Mouse (Mus musculus): ENCODE data around the gene Wfdc17. TPM values are rescaled to one million over a fixed set of nuclear protein-coding genes. Genes with fewer than 3 reads are reported as not detected.

Gene Wfdc17
- polyA plus RNA-seq, 1 experiment from 2014 or later, result not detected

DNA sequence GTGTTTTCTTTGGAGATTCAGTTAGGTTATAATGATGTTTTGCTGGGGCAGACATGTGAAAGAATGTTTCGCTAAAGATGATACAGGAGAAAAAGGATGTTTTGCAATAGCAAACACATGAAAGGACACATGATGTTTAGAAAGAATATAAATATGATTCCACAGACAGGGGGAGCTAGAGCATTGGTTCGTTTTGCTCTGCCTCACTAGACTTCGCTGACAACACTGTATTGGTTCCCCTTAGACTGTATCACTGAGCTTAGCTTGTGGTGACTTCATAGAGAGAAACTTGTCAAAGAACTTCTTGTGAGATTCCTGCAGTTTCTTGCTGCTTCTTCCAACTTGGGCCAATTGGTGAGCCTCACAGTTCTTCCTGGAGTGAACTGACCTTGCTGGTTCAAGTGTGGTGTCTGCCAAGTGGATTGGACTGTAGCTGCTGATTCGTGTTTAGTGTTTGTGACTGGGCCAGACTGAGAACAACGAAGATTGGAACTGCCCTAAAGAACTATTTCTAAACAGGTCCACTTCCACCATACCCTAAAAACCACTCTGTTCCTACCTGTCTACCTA is 29.4 kb downstream of the Wfdc17 start:
- Histone ChIP-seq H3K9ac (ENCODE audit: low read length) (no peak overlapping the region), H3K4me2 (ENCODE audit: low read depth, severe bottlenecking) (no peak overlapping the region), H3K9me3 (ENCODE audit: control insufficient read depth, low read length) (no peaks in the 10 kb centered on the region), H3K27me3 (ENCODE audit: control insufficient read depth, insufficient read depth, low read length) (no peaks in the 10 kb centered on the region), H3K4me3 (ENCODE audit: low read depth, low read length) (no peak overlapping the region), H3K36me3 (ENCODE audit: control insufficient read depth, insufficient read depth, low read length) (no peaks in the 10 kb centered on the region), H3K4me1 (ENCODE audit: control insufficient read depth, insufficient read depth, low read length) (no peaks in the 10 kb centered on the region), H3K27ac (replicated peaks; ENCODE audit: low read depth, low read length) (no peak overlapping the region)
- DNase-seq (ENCODE audit: low spot score) (no peak), ATAC-seq (ENCODE audit: insufficient number of reproducible peaks, low FRiP score, low TSS enrichment, low read depth) (no peak)
- 80% methylated on average over 5 of the region's 5 CpGs for WGBS

DNA sequence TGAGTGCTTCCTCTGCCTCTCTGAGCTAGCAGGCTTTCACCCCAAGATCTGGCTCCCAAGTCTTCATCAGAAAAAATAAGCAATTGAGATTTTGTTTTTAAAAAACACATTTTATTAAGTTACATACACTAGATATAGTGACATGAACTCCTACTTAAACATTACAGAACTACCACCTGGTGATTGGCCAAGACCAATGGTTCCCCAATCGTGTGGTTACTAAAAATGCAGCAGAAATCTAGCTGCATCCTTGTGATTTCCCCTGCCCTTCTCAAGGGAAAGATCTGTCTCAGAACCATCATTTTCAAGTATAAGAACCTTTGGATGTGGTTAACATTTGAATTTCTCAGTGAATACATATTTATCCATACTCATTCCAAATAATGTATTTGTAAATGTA is 30.4 kb downstream of the Wfdc17 start:
- Histone ChIP-seq H3K4me1 (ENCODE audit: control insufficient read depth, insufficient read depth, low read length) (no peaks in the 10 kb centered on the region), H3K4me2 (ENCODE audit: low read depth, severe bottlenecking) (no peak overlapping the region), H3K36me3 (ENCODE audit: control insufficient read depth, insufficient read depth, low read length) (no peaks in the 10 kb centered on the region), H3K9ac (ENCODE audit: low read length) (no peak overlapping the region), H3K4me3 (ENCODE audit: low read depth, low read length) (no peak overlapping the region), H3K27me3 (ENCODE audit: control insufficient read depth, insufficient read depth, low read length) (no peaks in the 10 kb centered on the region), H3K27ac (replicated peaks; ENCODE audit: low read depth, low read length) (no peak overlapping the region), H3K9me3 (ENCODE audit: control insufficient read depth, low read length) (no peaks in the 10 kb centered on the region)
- DNase-seq (ENCODE audit: low spot score), result no peak
- no peak for ATAC-seq (ENCODE audit: insufficient number of reproducible peaks, low FRiP score, low TSS enrichment, low read depth)
- WGBS, result 75% methylated on average over 1 of the region's 1 CpGs

DNA sequence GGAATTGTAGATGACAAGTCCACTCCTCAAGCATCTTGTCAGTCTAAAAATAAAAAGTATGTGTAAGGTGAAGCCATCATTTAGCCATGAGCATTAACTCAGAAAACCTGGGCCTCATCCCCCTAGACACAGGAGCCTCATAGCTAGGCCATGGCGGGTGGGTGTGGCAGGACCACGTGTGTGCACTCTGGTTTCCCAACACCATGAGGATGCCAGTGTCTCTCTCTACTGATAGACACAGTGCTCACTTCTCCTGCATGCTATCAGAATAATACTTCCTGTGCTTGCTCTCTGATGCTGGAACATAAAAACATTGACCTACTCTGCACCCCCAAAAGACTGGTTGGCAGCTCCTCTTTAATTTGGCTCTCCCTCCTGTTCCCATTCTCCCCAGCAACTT is 32.1 kb downstream of the Wfdc17 start:
- Histone ChIP-seq H3K36me3 (ENCODE audit: control insufficient read depth, insufficient read depth, low read length) (no peaks in the 10 kb centered on the region), H3K4me3 (ENCODE audit: low read depth, low read length) (no peak overlapping the region), H3K4me2 (ENCODE audit: low read depth, severe bottlenecking) (no peak overlapping the region), H3K27ac (replicated peaks; ENCODE audit: low read depth, low read length) (no peak overlapping the region), H3K9ac (ENCODE audit: low read length) (no peak overlapping the region), H3K9me3 (ENCODE audit: control insufficient read depth, low read length) (no peaks in the 10 kb centered on the region), H3K4me1 (ENCODE audit: control insufficient read depth, insufficient read depth, low read length) (no peaks in the 10 kb centered on the region), H3K27me3 (ENCODE audit: control insufficient read depth, insufficient read depth, low read length) (no peaks in the 10 kb centered on the region)
- 63% methylated on average over 2 of the region's 2 CpGs for WGBS
- no peak for DNase-seq (ENCODE audit: low spot score)
- ATAC-seq (ENCODE audit: insufficient number of reproducible peaks, low FRiP score, low TSS enrichment, low read depth), result no peak

DNA sequence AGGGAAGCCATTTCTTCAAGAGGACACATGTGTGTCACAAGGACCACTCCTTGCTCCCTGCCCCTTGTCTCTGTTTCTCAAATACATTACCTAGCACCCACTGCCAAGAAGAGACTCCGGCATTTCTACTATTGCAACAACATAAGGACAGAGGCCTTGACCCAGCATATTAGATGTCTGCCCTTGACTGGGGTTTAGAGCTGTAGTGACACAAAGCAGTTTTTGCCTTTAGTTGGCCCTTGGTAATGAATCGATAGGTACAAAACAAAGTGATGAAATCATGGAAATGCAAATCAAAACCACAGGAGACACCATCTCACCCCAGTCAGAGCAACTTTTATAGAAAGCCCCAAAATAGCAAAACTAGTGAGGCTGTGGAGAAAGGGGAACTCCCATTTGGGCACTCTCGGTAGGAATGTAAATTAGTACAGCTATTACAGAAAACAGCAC is 33.3 kb downstream of the Wfdc17 start:
- H3K27me3 ChIP-seq (ENCODE audit: control insufficient read depth, insufficient read depth, low read length), result no peaks in the 10 kb centered on the region
- H3K4me3 ChIP-seq (ENCODE audit: low read depth, low read length), result no peak overlapping the region
- DNase-seq (ENCODE audit: low spot score), result no peak
- no peak for ATAC-seq (ENCODE audit: insufficient number of reproducible peaks, low FRiP score, low TSS enrichment, low read depth)
- H3K9me3 ChIP-seq (ENCODE audit: control insufficient read depth, low read length), result no peaks in the 10 kb centered on the region
- no peak overlapping the region for H3K4me2 ChIP-seq (ENCODE audit: low read depth, severe bottlenecking)
- H3K36me3 ChIP-seq (ENCODE audit: control insufficient read depth, insufficient read depth, low read length), result no peaks in the 10 kb centered on the region
- H3K9ac ChIP-seq (ENCODE audit: low read length), result no peak overlapping the region
- no peak overlapping the region for H3K27ac ChIP-seq (replicated peaks; ENCODE audit: low read depth, low read length)
- H3K4me1 ChIP-seq (ENCODE audit: control insufficient read depth, insufficient read depth, low read length), result no peaks in the 10 kb centered on the region
- 88% methylated on average over 3 of the region's 3 CpGs for WGBS

DNA sequence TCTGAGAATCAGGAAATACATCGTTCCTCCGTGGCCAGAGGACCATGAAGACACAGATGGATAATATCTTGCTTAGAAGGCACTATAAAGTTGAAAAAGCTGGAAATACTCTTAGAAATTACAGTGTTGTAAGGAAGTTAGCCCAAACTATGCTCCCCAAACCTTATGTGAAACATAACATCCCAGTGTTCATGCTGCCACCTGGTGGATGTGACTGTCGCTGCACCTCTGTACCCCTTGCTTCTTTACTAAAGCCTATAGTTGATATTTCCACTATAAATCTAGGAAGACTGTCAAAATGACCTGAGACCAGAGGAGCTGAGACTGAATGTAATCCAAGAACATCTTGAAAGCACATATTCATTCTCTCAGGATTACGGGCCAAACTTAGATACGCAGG is 35.5 kb downstream of the Wfdc17 start:
- Histone ChIP-seq H3K4me3 (ENCODE audit: low read depth, low read length) (no peak overlapping the region), H3K4me2 (ENCODE audit: low read depth, severe bottlenecking) (no peak overlapping the region), H3K4me1 (ENCODE audit: control insufficient read depth, insufficient read depth, low read length) (no peaks in the 10 kb centered on the region), H3K27me3 (ENCODE audit: control insufficient read depth, insufficient read depth, low read length) (no peaks in the 10 kb centered on the region), H3K9me3 (ENCODE audit: control insufficient read depth, low read length) (no peaks in the 10 kb centered on the region), H3K27ac (replicated peaks; ENCODE audit: low read depth, low read length) (no peak overlapping the region), H3K36me3 (ENCODE audit: control insufficient read depth, insufficient read depth, low read length) (no peaks in the 10 kb centered on the region), H3K9ac (ENCODE audit: low read length) (no peak overlapping the region)
- ATAC-seq (ENCODE audit: insufficient number of reproducible peaks, low FRiP score, low TSS enrichment, low read depth) (no peak), DNase-seq (ENCODE audit: low spot score) (peak; percentile 81)
- WGBS, result 25% methylated on average over 5 of the region's 5 CpGs

DNA sequence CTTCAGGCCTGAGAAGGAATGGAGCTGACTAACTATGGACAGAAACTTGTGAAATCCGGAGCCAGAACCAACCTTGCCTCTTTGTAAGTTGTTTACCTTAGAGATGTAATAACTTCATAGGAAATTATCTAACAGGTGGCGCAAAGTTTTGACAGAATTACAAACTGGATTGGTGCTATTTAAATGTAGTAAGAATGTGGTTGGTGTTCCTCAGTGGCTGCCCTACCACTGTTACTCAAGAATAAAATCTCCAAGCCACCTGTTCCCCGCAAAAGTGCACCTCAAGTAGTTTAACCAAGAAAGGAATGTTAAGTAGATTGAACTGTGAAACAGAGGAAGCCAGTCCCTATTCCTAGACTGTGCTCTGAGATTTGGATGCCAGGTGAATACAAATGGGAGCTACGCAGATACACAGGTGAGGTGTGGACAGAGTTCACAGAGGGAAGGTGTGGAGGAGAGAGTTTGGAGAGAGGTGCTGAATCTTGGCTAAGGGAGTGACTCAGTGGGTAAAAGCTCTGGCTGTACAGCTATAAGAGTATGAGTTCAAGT is 36.7 kb downstream of the Wfdc17 start:
- 79% methylated on average over 4 of the region's 4 CpGs for WGBS
- Histone ChIP-seq H3K4me2 (ENCODE audit: low read depth, severe bottlenecking) (no peak overlapping the region), H3K36me3 (ENCODE audit: control insufficient read depth, insufficient read depth, low read length) (no peaks in the 10 kb centered on the region), H3K9me3 (ENCODE audit: control insufficient read depth, low read length) (no peaks in the 10 kb centered on the region), H3K27me3 (ENCODE audit: control insufficient read depth, insufficient read depth, low read length) (no peaks in the 10 kb centered on the region), H3K27ac (replicated peaks; ENCODE audit: low read depth, low read length) (no peak overlapping the region), H3K9ac (ENCODE audit: low read length) (no peak overlapping the region), H3K4me3 (ENCODE audit: low read depth, low read length) (no peak overlapping the region), H3K4me1 (ENCODE audit: control insufficient read depth, insufficient read depth, low read length) (no peaks in the 10 kb centered on the region)
- no peak for DNase-seq (ENCODE audit: low spot score)
- no peak for ATAC-seq (ENCODE audit: insufficient number of reproducible peaks, low FRiP score, low TSS enrichment, low read depth)

DNA sequence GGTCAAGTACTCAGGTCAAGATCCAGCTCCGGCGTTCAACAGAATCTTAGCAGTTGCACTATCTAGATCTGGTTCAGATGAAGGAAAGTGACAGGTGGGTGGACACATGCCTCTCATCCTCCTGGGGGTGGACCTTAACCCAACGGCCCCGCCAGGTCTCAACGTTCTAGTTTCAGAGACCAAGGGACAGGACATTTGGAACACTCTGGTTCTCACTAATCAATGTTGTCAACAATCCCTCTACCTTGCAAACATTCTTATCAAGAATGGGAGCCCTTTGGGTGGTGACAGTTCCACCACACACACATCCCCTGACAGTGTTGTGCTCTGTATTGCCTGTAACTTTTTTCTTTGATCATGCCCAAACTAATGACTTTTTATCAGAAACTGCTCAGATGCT is 38.0 kb downstream of the Wfdc17 start:
- H3K27ac ChIP-seq (replicated peaks; ENCODE audit: low read depth, low read length), result no peak overlapping the region
- DNase-seq (ENCODE audit: low spot score) (no peak), ATAC-seq (ENCODE audit: insufficient number of reproducible peaks, low FRiP score, low TSS enrichment, low read depth) (no peak)
- no peak overlapping the region for H3K4me3 ChIP-seq (ENCODE audit: low read depth, low read length)
- no peaks in the 10 kb centered on the region for H3K4me1 ChIP-seq (ENCODE audit: control insufficient read depth, insufficient read depth, low read length)
- WGBS, result 78% methylated on average over 5 of the region's 5 CpGs
- no peaks in the 10 kb centered on the region for H3K36me3 ChIP-seq (ENCODE audit: control insufficient read depth, insufficient read depth, low read length)
- H3K9me3 ChIP-seq (ENCODE audit: control insufficient read depth, low read length), result no peaks in the 10 kb centered on the region
- no peak overlapping the region for H3K9ac ChIP-seq (ENCODE audit: low read length)
- no peak overlapping the region for H3K4me2 ChIP-seq (ENCODE audit: low read depth, severe bottlenecking)
- no peaks in the 10 kb centered on the region for H3K27me3 ChIP-seq (ENCODE audit: control insufficient read depth, insufficient read depth, low read length)

DNA sequence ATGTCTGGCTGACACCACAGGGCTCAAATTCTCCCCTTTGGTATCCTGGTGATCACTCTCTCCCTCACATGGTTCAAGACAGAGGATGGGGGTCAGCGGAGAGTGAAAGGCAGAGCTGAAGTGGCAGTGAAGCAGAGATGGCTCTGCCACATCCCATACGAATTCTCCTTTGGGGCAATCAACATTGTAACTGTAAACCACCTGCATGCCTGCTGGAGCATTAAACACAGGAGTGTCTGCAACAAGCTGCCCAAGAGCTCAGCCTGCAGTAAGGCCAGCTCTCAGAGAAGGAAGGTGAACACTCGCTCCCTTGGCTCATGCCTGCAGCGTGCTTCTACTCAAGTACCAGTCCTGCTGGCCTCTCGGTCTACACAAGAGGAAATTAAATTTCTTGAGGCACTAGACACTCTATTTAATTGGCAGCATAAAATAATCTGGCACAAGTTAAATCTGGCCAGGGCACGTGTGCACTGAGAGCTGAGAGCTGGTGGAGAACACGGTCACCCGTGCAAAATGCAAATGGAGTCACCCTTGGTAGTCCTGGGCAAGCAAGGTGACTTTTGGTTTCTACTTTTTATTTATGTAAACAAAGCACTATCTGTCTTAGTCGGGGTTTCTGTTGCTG is 39.1 kb downstream of the Wfdc17 start:
- ATAC-seq (ENCODE audit: insufficient number of reproducible peaks, low FRiP score, low TSS enrichment, low read depth) (no peak), DNase-seq (ENCODE audit: low spot score) (no peak)
- no peak overlapping the region for H3K27ac ChIP-seq (replicated peaks; ENCODE audit: low read depth, low read length)
- no peaks in the 10 kb centered on the region for H3K9me3 ChIP-seq (ENCODE audit: control insufficient read depth, low read length)
- 68% methylated on average over 9 of the region's 9 CpGs for WGBS
- no peaks in the 10 kb centered on the region for H3K27me3 ChIP-seq (ENCODE audit: control insufficient read depth, insufficient read depth, low read length)
- H3K36me3 ChIP-seq (ENCODE audit: control insufficient read depth, insufficient read depth, low read length), result no peaks in the 10 kb centered on the region
- no peak overlapping the region for H3K4me3 ChIP-seq (ENCODE audit: low read depth, low read length)
- no peaks in the 10 kb centered on the region for H3K4me1 ChIP-seq (ENCODE audit: control insufficient read depth, insufficient read depth, low read length)
- no peak overlapping the region for H3K9ac ChIP-seq (ENCODE audit: low read length)
- no peak overlapping the region for H3K4me2 ChIP-seq (ENCODE audit: low read depth, severe bottlenecking)
